ENCODE assay signal across 7 mouse cellular contexts in genomic region chr8:104654984-104655383, GRCm38 (mm10). TPM values are rescaled to one million over a fixed set of nuclear protein-coding genes. Genes with fewer than 3 reads are reported as not detected.
DNase-seq lines count a peak whose midpoint lies in the region; ATAC-seq lines count a peak whose summit lies in the region.

No protein-coding gene starts in this region.

- no peak overlapping the region for H3K9ac ChIP-seq in forebrain, embryonic 11.5 days (ENCODE audit: low read length)
- no peak overlapping the region for H3K9ac ChIP-seq in hindbrain, embryonic 15.5 days

- no peak overlapping the region for H3K27ac ChIP-seq in forebrain, embryonic 11.5 days (ENCODE audit: low read depth, low read length)
- no peak overlapping the region for H3K27ac ChIP-seq in hindbrain, embryonic 15.5 days (replicated peaks)

- H3K9me3 ChIP-seq in forebrain, embryonic 11.5 days (ENCODE audit: control insufficient read depth, low read length): no peaks in the 10 kb centered on the region
- no peaks in the 10 kb centered on the region for H3K9me3 ChIP-seq in hindbrain, embryonic 15.5 days

- H3K4me3 ChIP-seq in forebrain, embryonic 11.5 days (ENCODE audit: low read depth, low read length): no peak overlapping the region
- H3K4me3 ChIP-seq in hindbrain, embryonic 15.5 days: no peak overlapping the region

- no peak overlapping the region for H3K4me2 ChIP-seq in forebrain, embryonic 11.5 days (ENCODE audit: low read depth, low read length, severe bottlenecking)
- H3K4me2 ChIP-seq in hindbrain, embryonic 15.5 days: no peak overlapping the region

- no peaks in the 10 kb centered on the region for H3K4me1 ChIP-seq in forebrain, embryonic 11.5 days (replicated peaks; ENCODE audit: control insufficient read depth, insufficient read depth, low read length)
- no peaks in the 10 kb centered on the region for H3K4me1 ChIP-seq in hindbrain, embryonic 15.5 days (replicated peaks)

- H3K27me3 ChIP-seq in forebrain, embryonic 11.5 days (ENCODE audit: control insufficient read depth, insufficient read depth, low read length): no peaks in the 10 kb centered on the region
- 0 out of 2 replicates have a peak, but pooled peaks cover 2% of the 10 kb centered on the region for H3K27me3 ChIP-seq in hindbrain, embryonic 15.5 days

- 6% methylated on average over 3 of the region's 3 CpGs for WGBS in forebrain, embryonic 11.5 days
- WGBS in hindbrain, embryonic 15.5 days: 3% methylated on average over 3 of the region's 3 CpGs

- peak; percentile 70 for DNase-seq in MEL-GATA-1-ER (ENCODE audit: extremely low read depth, low read depth)
- DNase-seq in c-Kit-positive CD71-positive TER-119-negative erythroid progenitor cells, embryonic 14.5 days (ENCODE audit: low read depth): peak; percentile 76
- peak; percentile 75 for DNase-seq in forebrain, embryonic 11.5 days (ENCODE audit: low spot score)
- DNase-seq in layer of hippocampus, postnatal 14 days (ENCODE audit: low spot score in 2 of 2): peak; percentile 51 to 92
- DNase-seq in lung, postnatal 36 days: peak; percentile 94
- DNase-seq in right cerebral cortex, postnatal 14 days: peak; percentile 68

- ATAC-seq in forebrain, embryonic 11.5 days (replicated peaks; ENCODE audit: low FRiP score): peak; percentile 76
- peak; percentile 84 for ATAC-seq in hindbrain, embryonic 15.5 days (ENCODE audit: low FRiP score, low read depth)

- H3K36me3 ChIP-seq in forebrain, embryonic 11.5 days (ENCODE audit: control insufficient read depth, insufficient read depth, low read length): no peaks in the 10 kb centered on the region
- no peaks in the 10 kb centered on the region for H3K36me3 ChIP-seq in hindbrain, embryonic 15.5 days

RNA-seq across cellular contexts. Expression of gene Ciao2b, which starts 13.2 kb away (rescaled TPM):
- 89.2 and 90.0 TPM in 2 replicates for polyA plus RNA-seq in forebrain, embryonic 11.5 days (2014; fragmentation: Nextera tagmentation; extraction: Ambion mirVana)
- polyA plus RNA-seq in hindbrain, embryonic 15.5 days (2015; fragmentation: Nextera tagmentation; extraction: Ambion mirVana): 125 and 131 TPM in 2 replicates
- 10 to 100 TPM; 26.1 to 28.2 TPM for total RNA-seq in layer of hippocampus, postnatal 14 days (2021)

RNA-seq across cellular contexts. Expression of gene Rrad, which starts 23.9 kb away (rescaled TPM):
- polyA plus RNA-seq in forebrain, embryonic 11.5 days (2014; fragmentation: Nextera tagmentation; extraction: Ambion mirVana): 0.90 and 1.3 TPM in 2 replicates
- polyA plus RNA-seq in hindbrain, embryonic 15.5 days (2015; fragmentation: Nextera tagmentation; extraction: Ambion mirVana): 3.0 and 3.9 TPM in 2 replicates
- total RNA-seq in layer of hippocampus, postnatal 14 days (2021): 1 to 10 TPM; 2.1 to 3.3 TPM

RNA-seq across cellular contexts. Expression of gene Cdh16, which starts 30.8 kb away (rescaled TPM):
- not detected in 2 replicates for polyA plus RNA-seq in forebrain, embryonic 11.5 days (2014; fragmentation: Nextera tagmentation; extraction: Ambion mirVana)
- polyA plus RNA-seq in hindbrain, embryonic 15.5 days (2015; fragmentation: Nextera tagmentation; extraction: Ambion mirVana): not detected in 2 replicates
- total RNA-seq in layer of hippocampus, postnatal 14 days (2021): not detected
